Mouse (Mus musculus): ENCODE data around the gene A830018L16Rik. TPM values are rescaled to one million over a fixed set of nuclear protein-coding genes. Genes with fewer than 3 reads are reported as not detected.
A peak's percentile ranks its signal among the peaks of the same experiment; 100 is the strongest.

The A830018L16Rik gene
- 18.3 and 24.8 TPM in 2 replicates for total RNA-seq (2014; rRNA removed)
- 9.8 and 10.7 TPM in 2 replicates for polyA plus RNA-seq (2015; fragmentation: Nextera tagmentation; extraction: Ambion mirVana)

- H3K36me3 ChIP-seq (ENCODE audit: insufficient read depth, low read length): no peaks in the 10 kb centered on the region
- peak; percentile 98 for ATAC-seq
- H3K27ac ChIP-seq: peak within 1 kb of the TSS; percentile 28
- H3K27me3 ChIP-seq (ENCODE audit: insufficient read depth, low read length): no peaks in the 10 kb centered on the region
- H3K9ac ChIP-seq (replicated peaks; ENCODE audit: low read length): peak within 1 kb of the TSS; percentile 35
- WGBS: under 1% methylated on average over 46 of the region's 50 CpGs
- H3K4me3 ChIP-seq (ENCODE audit: low read length): peak within 1 kb of the TSS; percentile 57
- TF ChIP-seq CTCF (IDR thresholded peaks at IDR 0.05; ENCODE audit: low read depth): peak; percentile 75
- DNase-seq (ENCODE audit: low spot score): peak; percentile 91
- H3K4me1 ChIP-seq (ENCODE audit: insufficient read depth, low read length): no peaks in the 10 kb centered on the region
- H3K4me2 ChIP-seq (ENCODE audit: low read depth, low read length): peak within 1 kb of the TSS; percentile 60
- no peaks in the 10 kb centered on the region for H3K9me3 ChIP-seq (ENCODE audit: low read length)
These were observed at the start of gene A830018L16Rik for GRCm38 (mm10) chr1:11413894-11414556. A830018L16Rik (plus strand) TSS chr1:11414105.

- no peak for ATAC-seq
- H3K27me3 ChIP-seq (ENCODE audit: insufficient read depth, low read length): no peaks in the 10 kb centered on the region
These were observed 28.1 kb upstream of the A830018L16Rik start for GRCm38 (mm10) chr1:11385846-11386245.

GRCm38 (mm10) chr1:11395408-11395807 lies 18.5 kb upstream of the A830018L16Rik start:
- ATAC-seq (no peak), DNase-seq (ENCODE audit: low spot score) (no peak)
- H3K9ac ChIP-seq (replicated peaks; ENCODE audit: low read length): no peak overlapping the region
- no peak overlapping the region for H3K27ac ChIP-seq
- TF ChIP-seq CTCF (IDR thresholded peaks at IDR 0.05; ENCODE audit: low read depth): no peak
- 49% methylated on average over 4 of the region's 4 CpGs for WGBS
- no peaks in the 10 kb centered on the region for H3K4me1 ChIP-seq (ENCODE audit: insufficient read depth, low read length)
- no peaks in the 10 kb centered on the region for H3K36me3 ChIP-seq (ENCODE audit: insufficient read depth, low read length)
- H3K27me3 ChIP-seq (ENCODE audit: insufficient read depth, low read length): no peaks in the 10 kb centered on the region
- H3K9me3 ChIP-seq (ENCODE audit: low read length): no peaks in the 10 kb centered on the region
- no peak overlapping the region for H3K4me3 ChIP-seq (ENCODE audit: low read length)
- H3K4me2 ChIP-seq (ENCODE audit: low read depth, low read length): no peak overlapping the region

More at GRCm38 (mm10) chr1:11385846-11386245, 28.1 kb upstream of the A830018L16Rik start:
- Histone ChIP-seq H3K36me3 (ENCODE audit: insufficient read depth, low read length) (no peaks in the 10 kb centered on the region), H3K27ac (no peak overlapping the region), H3K4me3 (ENCODE audit: low read length) (no peak overlapping the region), H3K4me1 (ENCODE audit: insufficient read depth, low read length) (no peaks in the 10 kb centered on the region), H3K9me3 (ENCODE audit: low read length) (no peaks in the 10 kb centered on the region), H3K4me2 (ENCODE audit: low read depth, low read length) (no peak overlapping the region), H3K9ac (replicated peaks; ENCODE audit: low read length) (no peak overlapping the region)
- WGBS: 56% methylated on average over 3 of the region's 3 CpGs
- TF ChIP-seq CTCF (IDR thresholded peaks at IDR 0.05; ENCODE audit: low read depth): 0 out of 2 replicates have a peak, but pooled peaks have one; percentile 9
- DNase-seq (ENCODE audit: low spot score): no peak

- no peaks in the 10 kb centered on the region for H3K36me3 ChIP-seq (ENCODE audit: insufficient read depth, low read length)
- H3K27me3 ChIP-seq (ENCODE audit: insufficient read depth, low read length): no peaks in the 10 kb centered on the region
- no peak overlapping the region for H3K9ac ChIP-seq (replicated peaks; ENCODE audit: low read length)
- H3K4me2 ChIP-seq (ENCODE audit: low read depth, low read length): no peak overlapping the region
- no peak for ATAC-seq
- H3K27ac ChIP-seq: no peak overlapping the region
- TF ChIP-seq CTCF (IDR thresholded peaks at IDR 0.05; ENCODE audit: low read depth): no peak
- no peaks in the 10 kb centered on the region for H3K9me3 ChIP-seq (ENCODE audit: low read length)
- no peak for DNase-seq (ENCODE audit: low spot score)
- whole genome bisulfite sequencing: 89% methylated on average over 2 of the region's 2 CpGs
- H3K4me3 ChIP-seq (ENCODE audit: low read length): no peak overlapping the region
- H3K4me1 ChIP-seq (ENCODE audit: insufficient read depth, low read length): no peaks in the 10 kb centered on the region
These were observed 17.7 kb upstream of the A830018L16Rik start for GRCm38 (mm10) chr1:11395996-11396736.

- no peaks in the 10 kb centered on the region for H3K36me3 ChIP-seq (ENCODE audit: insufficient read depth, low read length)
- H3K27ac ChIP-seq: no peak overlapping the region
- no peaks in the 10 kb centered on the region for H3K9me3 ChIP-seq (ENCODE audit: low read length)
- TF ChIP-seq CTCF (IDR thresholded peaks at IDR 0.05; ENCODE audit: low read depth): no peak
- no peak overlapping the region for H3K9ac ChIP-seq (replicated peaks; ENCODE audit: low read length)
- no peaks in the 10 kb centered on the region for H3K4me1 ChIP-seq (ENCODE audit: insufficient read depth, low read length)
- H3K27me3 ChIP-seq (ENCODE audit: insufficient read depth, low read length): no peaks in the 10 kb centered on the region
- H3K4me3 ChIP-seq (ENCODE audit: low read length): no peak overlapping the region
- ATAC-seq (no peak), DNase-seq (ENCODE audit: low spot score) (no peak)
- H3K4me2 ChIP-seq (ENCODE audit: low read depth, low read length): no peak overlapping the region
- 41% methylated on average over 2 of the region's 2 CpGs for WGBS
These were observed 12.7 kb upstream of the A830018L16Rik start for GRCm38 (mm10) chr1:11401159-11401558.

- no peak overlapping the region for H3K27ac ChIP-seq
- no peak for ATAC-seq
These were observed 8.4 kb upstream of the A830018L16Rik start for GRCm38 (mm10) chr1:11405527-11405926.

More at GRCm38 (mm10) chr1:11405527-11405926, 8.4 kb upstream of the A830018L16Rik start:
- DNase-seq (ENCODE audit: low spot score): no peak
- H3K9ac ChIP-seq (replicated peaks; ENCODE audit: low read length): no peak overlapping the region
- H3K36me3 ChIP-seq (ENCODE audit: insufficient read depth, low read length): no peaks in the 10 kb centered on the region
- no peaks in the 10 kb centered on the region for H3K4me1 ChIP-seq (ENCODE audit: insufficient read depth, low read length)
- no peak overlapping the region for H3K4me2 ChIP-seq (ENCODE audit: low read depth, low read length)
- no peak overlapping the region for H3K4me3 ChIP-seq (ENCODE audit: low read length)
- no peaks in the 10 kb centered on the region for H3K9me3 ChIP-seq (ENCODE audit: low read length)
- TF ChIP-seq CTCF (IDR thresholded peaks at IDR 0.05; ENCODE audit: low read depth): no peak
- no peaks in the 10 kb centered on the region for H3K27me3 ChIP-seq (ENCODE audit: insufficient read depth, low read length)
